Mouse (Mus musculus): ENCODE measurements around the gene Med14. TPM values are rescaled to one million over a fixed set of nuclear protein-coding genes. Genes with fewer than 3 reads are reported as not detected.

Med14 gene
- 10 to 100 TPM; 20.5 to 28.9 TPM for total RNA-seq (2021)
- long read RNA-seq, experiment 1, partial matches to known transcripts: 5 of 8 reads
- long read RNA-seq, experiment 1, other reads (novel, unspliced or antisense): 1 of 8 reads
- long read RNA-seq, experiment 2, partial matches to known transcripts: 1 of 2 reads
- long read RNA-seq, experiment 2, other reads (novel, unspliced or antisense): 1 of 2 reads

- peak; percentile 90 to 93 for DNase-seq
Observed at GRCm38 (mm10) chrX:12761626-12762333, at the start of gene Med14. Med14 (minus strand) TSS chrX:12762073.

- DNase-seq: no peak
Observed at GRCm38 (mm10) chrX:12800559-12800958, 38.7 kb upstream of the Med14 start.

- peak; percentile 27 to 49 for DNase-seq
Observed at GRCm38 (mm10) chrX:12794842-12795241, 33.0 kb upstream of the Med14 start.

- DNase-seq: no peak
Observed at GRCm38 (mm10) chrX:12791674-12792340, 29.9 kb upstream of the Med14 start.

GRCm38 (mm10) chrX:12773236-12773635 is 11.4 kb upstream of the Med14 start:
- no peak for DNase-seq

- DNase-seq: peak; percentile 16 to 31
Observed at GRCm38 (mm10) chrX:12771561-12771960, 9.7 kb upstream of the Med14 start.

- no peak for DNase-seq
Observed at GRCm38 (mm10) chrX:12768571-12768970, 6.7 kb upstream of the Med14 start.

GRCm38 (mm10) chrX:12766846-12767564 is 5.1 kb upstream of the Med14 start:
- DNase-seq: no peak

- no peak for DNase-seq
Observed at GRCm38 (mm10) chrX:12763127-12763834, 1.4 kb upstream of the Med14 start.

GRCm38 (mm10) chrX:12762334-12763126 is 657 bp upstream of the Med14 start:
- DNase-seq: no peak

- DNase-seq: no peak
Observed at GRCm38 (mm10) chrX:12761259-12761625, 631 bp downstream of the Med14 start.

GRCm38 (mm10) chrX:12760501-12760900 is 1.4 kb downstream of the Med14 start:
- DNase-seq: no peak

GRCm38 (mm10) chrX:12759625-12760024 is 2.2 kb downstream of the Med14 start:
- DNase-seq: no peak

GRCm38 (mm10) chrX:12747886-12748285 is 14.0 kb downstream of the Med14 start:
- DNase-seq: no peak

- no peak for DNase-seq
Observed at GRCm38 (mm10) chrX:12746729-12747128, 15.1 kb downstream of the Med14 start.

- peak; percentile 18 to 25 for DNase-seq
Observed at GRCm38 (mm10) chrX:12740396-12740795, 21.5 kb downstream of the Med14 start.

GRCm38 (mm10) chrX:12716036-12716435 is 45.8 kb downstream of the Med14 start:
- no peak for DNase-seq

- no peak for DNase-seq
Observed at GRCm38 (mm10) chrX:12713796-12714195, 48.1 kb downstream of the Med14 start.

GRCm38 (mm10) chrX:12686910-12687309 is 75.0 kb downstream of the Med14 start:
- DNase-seq: peak; percentile 12 to 27

GRCm38 (mm10) chrX:12686071-12686470 is 75.8 kb downstream of the Med14 start:
- DNase-seq: peak in 1 of 2 experiments; percentile 3

- DNase-seq: peak; percentile 42 to 87
Observed at GRCm38 (mm10) chrX:12677396-12677795, 84.5 kb downstream of the Med14 start.
